Mouse (Mus musculus) myocyte (in vitro differentiated cells): ENCODE measurements around the gene Olfr378. TPM values are rescaled to one million over a fixed set of nuclear protein-coding genes. Genes with fewer than 3 reads are reported as not detected.

Source experiments
- H3K27me3 ChIP-seq: one replicate; pipeline ENCODE4 v1.6.1; 2011; ENCODE audit not compliant: control insufficient read depth, insufficient read depth, insufficient read length
- H3K36me3 ChIP-seq: one replicate; pipeline ENCODE4 v1.6.1; 2011; ENCODE audit not compliant: control insufficient read depth, insufficient read depth
- H3K4me2 ChIP-seq: one replicate; pipeline ENCODE4 v1.6.1; 2011; ENCODE audit warnings: low read depth, control low read depth
- H3K4me3 ChIP-seq: one replicate; pipeline ENCODE4 v1.5.1; 2011; ENCODE audit warnings: mild to moderate bottlenecking, control low read depth, moderate library complexity
- H3K79me2 ChIP-seq: one replicate; pipeline ENCODE4 v1.6.1; 2011; ENCODE audit not compliant: control insufficient read depth, insufficient read depth
- H3ac ChIP-seq: one replicate; pipeline ENCODE4 v1.6.1; 2011; ENCODE audit not compliant: control insufficient read depth, insufficient read length
- CEBPB ChIP-seq: IDR thresholded peaks from 2 replicates; pipeline ENCODE4 v1.6.1; 2011; ENCODE audit warnings: mild to moderate bottlenecking, moderate library complexity; ENCODE audit not compliant: poor library complexity, insufficient read depth, severe bottlenecking
- E2F4 ChIP-seq: IDR thresholded peaks from one replicate; pipeline ENCODE4 v1.6.1; 2011; ENCODE audit warnings: mild to moderate bottlenecking, control low read depth, moderate library complexity; ENCODE audit not compliant: insufficient read depth
- MAX ChIP-seq: IDR thresholded peaks from one replicate; pipeline ENCODE4 v1.6.1; 2011; ENCODE audit warnings: low read depth, mild to moderate bottlenecking, control low read depth
- MYOD1 ChIP-seq, 3 experiments: IDR thresholded peaks; one replicate each; pipeline ENCODE4 v1.6.1; 2011; ENCODE audit warnings: control low read depth in 2 of 3, low read depth in 2 of 3, mild to moderate bottlenecking in 2 of 3, moderate library complexity in 1 of 3; ENCODE audit not compliant: insufficient read length in 2 of 3, control insufficient read depth in 1 of 3
- MYOG ChIP-seq, 3 experiments: IDR thresholded peaks; one replicate each; pipeline ENCODE4 v1.6.1; 2011; ENCODE audit warnings: control low read depth in 2 of 3, low read depth in 2 of 3, mild to moderate bottlenecking in 2 of 3; ENCODE audit not compliant: insufficient read length in 2 of 3, control insufficient read depth in 1 of 3, insufficient read depth in 1 of 3
- POLR2A ChIP-seq: IDR thresholded peaks from one replicate; pipeline ENCODE4 v1.6.1; 2011; ENCODE audit warnings: low read depth, mild to moderate bottlenecking, control low read depth, moderate library complexity; ENCODE audit not compliant: insufficient read length
- POLR2AphosphoS2 ChIP-seq: IDR thresholded peaks from one replicate; pipeline ENCODE4 v1.6.1; 2011; ENCODE audit warnings: low read depth, control low read depth; ENCODE audit not compliant: insufficient read length
- REST ChIP-seq: IDR thresholded peaks from one replicate; pipeline ENCODE4 v1.6.1; 2011; ENCODE audit warnings: mild to moderate bottlenecking, control low read depth, moderate library complexity; ENCODE audit not compliant: insufficient read depth, insufficient read length
- SRF ChIP-seq: IDR thresholded peaks from one replicate; pipeline ENCODE4 v1.6.1; 2011; ENCODE audit warnings: low read depth; ENCODE audit not compliant: control insufficient read depth, insufficient read length
- TCF12 ChIP-seq: IDR thresholded peaks from one replicate; pipeline ENCODE4 v1.6.1; 2011; ENCODE audit warnings: mild to moderate bottlenecking, control low read depth; ENCODE audit not compliant: poor library complexity, insufficient read depth, severe bottlenecking
- TCF3 ChIP-seq: IDR thresholded peaks from one replicate; pipeline ENCODE4 v1.6.1; 2011; ENCODE audit warnings: low read depth, control low read depth; ENCODE audit not compliant: insufficient read length
- USF1 ChIP-seq: IDR thresholded peaks from one replicate; pipeline ENCODE4 v1.6.1; 2011; ENCODE audit warnings: low read depth, mild to moderate bottlenecking, control low read depth, moderate library complexity
- polyA plus RNA-seq: library from polyadenylated mRNA; unstranded; fragments of >200 nt; fragmentation: generic; extraction: Trizol; gene quantifications from one replicate; pipeline ENCODE4 v1.2.1, GENCODE M21; 2012; ENCODE audit warnings: missing spikeins

Olfr378 gene
- not detected for polyA plus RNA-seq

DNA sequence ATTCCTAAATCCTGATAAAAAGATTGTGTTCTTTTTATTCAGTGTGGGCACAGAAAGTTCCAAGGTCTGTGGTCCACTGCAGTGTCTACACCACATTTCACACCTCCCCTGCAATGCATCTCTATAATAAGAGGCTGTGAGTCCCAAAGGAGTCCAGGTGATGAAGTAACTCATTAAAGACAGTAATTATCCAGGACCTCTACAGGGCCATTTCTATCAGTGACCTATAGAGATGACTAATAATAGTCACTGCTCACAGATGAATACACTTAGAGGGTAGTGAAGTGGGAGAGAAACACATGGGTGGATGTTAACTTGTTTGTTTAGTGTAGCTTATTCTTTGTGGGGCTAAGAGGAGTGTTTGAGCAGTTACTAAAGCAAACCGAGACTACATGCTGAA lies at the start of gene Olfr378:
Gene Olfr378, minus strand, starts transcription at position 101 of the 400 bp plus-strand sequence.
- Histone ChIP-seq H3K4me3 (no peak within 1 kb of the TSS), H3K79me2 (no peaks in the 10 kb centered on the region), H3ac (no peak within 1 kb of the TSS), H3K4me2 (no peak within 1 kb of the TSS), H3K36me3 (no peaks in the 10 kb centered on the region), H3K27me3 (no peaks in the 10 kb centered on the region)
- TF ChIP-seq POLR2A (no peak), E2F4 (no peak), REST (no peak), POLR2AphosphoS2 (no peak), SRF (no peak), USF1 (no peak), MYOG (IDR thresholded peaks at IDR 0.05; ENCODE audit: control insufficient read depth in 1 of 3, insufficient read depth in 1 of 3, insufficient read length in 2 of 3, low read depth in 2 of 3) (no peak), TCF3 (no peak), CEBPB (no peak), TCF12 (no peak), MAX (no peak), MYOD1 (IDR thresholded peaks at IDR 0.05; ENCODE audit: control insufficient read depth in 1 of 3, insufficient read length in 2 of 3, low read depth in 2 of 3) (no peak)

DNA sequence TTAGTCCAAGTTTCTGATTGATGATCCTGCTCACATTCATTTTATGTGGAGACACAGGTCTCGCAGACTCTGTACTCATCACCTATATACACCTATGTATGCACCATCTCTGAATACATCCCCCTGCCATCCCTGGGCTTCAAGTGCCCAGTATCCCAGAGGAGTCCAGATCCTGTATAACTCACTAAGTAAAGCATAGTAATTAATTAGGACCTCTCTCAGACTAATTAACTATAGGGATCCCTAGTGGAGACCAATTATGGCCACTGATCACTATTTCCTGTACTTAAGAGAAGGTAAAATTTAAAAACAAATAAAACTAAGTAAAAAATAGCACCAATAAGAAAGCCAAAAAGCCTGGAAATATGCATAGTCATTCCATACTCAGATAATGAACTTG lies 29.1 kb upstream of the Olfr378 start, which contains the start of gene Olfr380:
Gene Olfr380, minus strand, starts transcription at position 101 of the 400 bp plus-strand sequence.
- no peak within 1 kb of the TSS for H3ac ChIP-seq
- no peak within 1 kb of the TSS for H3K4me3 ChIP-seq
- H3K4me2 ChIP-seq: no peak within 1 kb of the TSS
- no peaks in the 10 kb centered on the region for H3K27me3 ChIP-seq
- no peak for TF ChIP-seq POLR2AphosphoS2
- no peak for TF ChIP-seq TCF12
- TF ChIP-seq MYOD1 (IDR thresholded peaks at IDR 0.05; ENCODE audit: control insufficient read depth in 1 of 3, insufficient read length in 2 of 3, low read depth in 2 of 3): no peak
- TF ChIP-seq CEBPB: no peak
- no peak for TF ChIP-seq TCF3
- TF ChIP-seq E2F4: no peak
- no peak for TF ChIP-seq POLR2A
- TF ChIP-seq SRF: no peak
- TF ChIP-seq MAX: no peak
- no peak for TF ChIP-seq MYOG (IDR thresholded peaks at IDR 0.05; ENCODE audit: control insufficient read depth in 1 of 3, insufficient read depth in 1 of 3, insufficient read length in 2 of 3, low read depth in 2 of 3)
- no peak for TF ChIP-seq USF1
- no peak for TF ChIP-seq REST
- no peaks in the 10 kb centered on the region for H3K79me2 ChIP-seq
- no peaks in the 10 kb centered on the region for H3K36me3 ChIP-seq

DNA sequence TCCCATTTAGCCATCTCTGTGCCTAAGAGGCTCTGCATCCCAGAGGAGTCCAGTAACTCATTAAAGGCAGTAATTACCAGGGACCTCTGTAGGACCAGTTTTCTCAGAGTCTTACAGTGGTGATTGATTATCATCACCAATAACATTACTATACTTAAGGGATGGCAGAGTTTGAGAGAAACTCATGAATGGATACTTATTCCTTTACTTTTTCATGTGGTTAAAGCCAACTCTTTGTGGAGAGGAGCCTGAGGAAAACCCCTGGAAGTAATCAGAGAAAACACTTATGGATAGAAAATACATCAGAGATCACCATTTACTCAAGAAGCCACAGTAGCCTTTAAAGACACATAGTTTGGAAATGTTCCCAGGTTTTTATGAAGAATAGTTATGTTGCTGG lies 28.8 kb downstream of the Olfr378 start, which contains the start of gene Olfr1:
Gene Olfr1, minus strand, starts transcription at position 101 of the 400 bp plus-strand sequence.
- no peak within 1 kb of the TSS for H3K4me2 ChIP-seq
- H3K79me2 ChIP-seq: no peaks in the 10 kb centered on the region
- no peak within 1 kb of the TSS for H3K4me3 ChIP-seq
- no peaks in the 10 kb centered on the region for H3K27me3 ChIP-seq
- no peak within 1 kb of the TSS for H3ac ChIP-seq
- TF ChIP-seq SRF: no peak
- TF ChIP-seq USF1: no peak
- TF ChIP-seq POLR2A: no peak
- no peak for TF ChIP-seq TCF3
- no peak for TF ChIP-seq TCF12
- TF ChIP-seq CEBPB: no peak
- TF ChIP-seq MAX: no peak
- no peak for TF ChIP-seq POLR2AphosphoS2
- TF ChIP-seq E2F4: no peak
- no peak for TF ChIP-seq MYOD1 (IDR thresholded peaks at IDR 0.05; ENCODE audit: control insufficient read depth in 1 of 3, insufficient read length in 2 of 3, low read depth in 2 of 3)
- TF ChIP-seq MYOG (IDR thresholded peaks at IDR 0.05; ENCODE audit: control insufficient read depth in 1 of 3, insufficient read depth in 1 of 3, insufficient read length in 2 of 3, low read depth in 2 of 3): no peak
- TF ChIP-seq REST: no peak
- H3K36me3 ChIP-seq: no peaks in the 10 kb centered on the region

DNA sequence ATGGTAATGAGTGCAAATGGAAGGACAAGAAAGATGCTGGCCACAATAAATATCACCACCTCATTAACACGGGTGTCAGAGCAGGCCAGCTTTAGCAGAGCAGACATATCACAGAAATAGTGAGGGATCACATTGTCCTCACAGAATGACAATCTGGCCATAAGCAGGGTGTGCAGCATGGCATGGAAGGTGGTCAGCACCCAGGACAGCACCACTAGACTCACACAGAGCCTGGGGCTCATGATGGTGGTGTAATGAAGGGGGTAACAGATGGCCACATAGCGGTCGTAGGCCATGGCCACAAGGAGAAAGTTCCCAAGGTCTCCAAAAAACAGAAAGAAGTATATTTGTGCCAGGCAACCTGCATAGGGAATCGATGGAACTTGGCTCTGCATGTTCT lies 32.9 kb downstream of the Olfr378 start:
- Histone ChIP-seq H3K4me2 (no peak overlapping the region), H3K27me3 (no peaks in the 10 kb centered on the region), H3K79me2 (no peaks in the 10 kb centered on the region), H3K4me3 (no peak overlapping the region), H3K36me3 (no peaks in the 10 kb centered on the region), H3ac (no peak overlapping the region)
- TF ChIP-seq USF1 (no peak), REST (peak; percentile 85)

Other genes with a start within 250 kb of the Olfr378 start
- 11.6 TPM for gene Ctns, start 229.4 kb downstream of the Olfr378 start, polyA plus RNA-seq
- 1.3 TPM for gene Shpk, start 229.0 kb downstream of the Olfr378 start, polyA plus RNA-seq
- 0.17 TPM for gene Trpv1, start 194.2 kb downstream of the Olfr378 start, polyA plus RNA-seq
- gene Trpv3, start 161.1 kb downstream of the Olfr378 start, polyA plus RNA-seq: 0.05 TPM
- gene Aspa, start 98.9 kb downstream of the Olfr378 start, polyA plus RNA-seq: 5.3 TPM
- gene Gm49340, start 98.7 kb downstream of the Olfr378 start, polyA plus RNA-seq: not detected
- gene Spata22, start 98.7 kb downstream of the Olfr378 start, polyA plus RNA-seq: not detected
- not detected for gene Olfr20, start 77.7 kb downstream of the Olfr378 start, polyA plus RNA-seq
- not detected for gene Olfr376, start 57.2 kb downstream of the Olfr378 start, polyA plus RNA-seq
- gene Olfr1, start 28.9 kb downstream of the Olfr378 start, polyA plus RNA-seq: not detected
- not detected for gene Olfr380, start 29.0 kb upstream of the Olfr378 start, polyA plus RNA-seq
- not detected for gene Olfr381, start 63.1 kb upstream of the Olfr378 start, polyA plus RNA-seq
- not detected for gene Olfr382, start 88.7 kb upstream of the Olfr378 start, polyA plus RNA-seq
- gene Olfr385, start 164.5 kb upstream of the Olfr378 start, polyA plus RNA-seq: not detected
- gene Olfr384, start 170.1 kb upstream of the Olfr378 start, polyA plus RNA-seq: not detected